Mouse (Mus musculus) mesoderm, embryonic 11.5 days (tissue): ENCODE measurements at regions not wholly inside any gene's neighbourhood (a gene's known extent, or its start where the extent isn't known, plus 50 kb on each side); places are given as distances from the start of the nearest gene placed in this dataset.

Source experiments
- DNase-seq: peaks from one replicate; pipeline ENCODE4 v3.0.0-alpha.2; 2012; ENCODE audit warnings: low read depth, low spot score

GRCm38 (mm10) chr8:78877423-78877822, 56.5 kb upstream of the Lsm6 start:
- DNase-seq, result no peak

- DNase-seq, result no peak
Observed at GRCm38 (mm10) chr8:78889708-78890107, 68.8 kb upstream of the Lsm6 start.

GRCm38 (mm10) chr8:78890571-78890970, 69.6 kb upstream of the Lsm6 start:
- DNase-seq, result no peak

DNA sequence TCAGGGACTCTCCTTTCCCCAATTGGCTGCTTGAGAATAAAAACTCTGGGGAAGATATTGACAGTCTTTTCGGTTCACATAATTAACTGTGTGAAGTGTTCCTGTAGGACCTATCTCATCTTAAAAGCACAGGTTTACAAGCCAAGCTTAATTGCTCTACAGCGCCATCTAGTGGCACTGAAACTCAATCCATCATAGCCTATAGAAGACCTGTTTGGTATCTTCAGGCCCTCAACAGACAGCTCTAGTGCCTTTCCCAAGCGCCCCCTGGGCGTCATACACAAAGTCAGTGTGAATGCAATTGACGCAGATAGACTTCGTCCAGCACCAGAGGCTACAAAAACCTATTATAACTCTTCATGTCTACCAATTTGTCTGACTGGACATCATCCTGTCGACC, 78.9 kb upstream of the Lsm6 start:
- DNase-seq, result peak; percentile 82

- DNase-seq, result no peak
Observed at GRCm38 (mm10) chr8:78903034-78903433, 82.1 kb upstream of the Lsm6 start.

GRCm38 (mm10) chr8:78907918-78908317, 87.0 kb upstream of the Lsm6 start:
- DNase-seq, result no peak

DNA sequence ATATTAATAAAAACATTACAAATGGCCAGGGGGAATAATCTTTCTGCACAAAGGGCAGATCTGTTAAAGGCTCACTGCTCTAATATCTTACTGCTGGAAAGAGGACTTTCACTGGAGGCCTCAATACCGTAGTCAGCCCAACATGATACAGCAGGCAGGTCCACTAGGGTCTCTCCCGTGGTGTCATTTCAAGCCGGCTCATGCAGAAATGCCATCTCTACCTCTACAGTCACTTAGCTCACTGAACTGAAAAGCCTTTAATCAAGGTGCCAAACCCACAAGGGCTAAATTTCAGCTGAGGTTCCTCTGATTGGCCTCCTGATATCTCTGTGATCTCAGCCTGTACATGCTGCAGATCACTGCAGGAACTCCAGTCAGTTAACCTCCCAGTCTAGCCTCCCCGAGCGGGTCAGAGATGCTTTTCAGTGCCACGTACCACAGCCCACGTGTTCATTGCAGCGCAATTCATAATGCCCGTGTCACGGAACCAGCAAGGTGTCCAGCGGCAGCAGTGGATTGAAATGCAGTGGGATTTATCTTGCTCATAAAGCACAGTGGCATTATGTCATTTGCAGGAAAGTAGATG, 90.4 kb upstream of the Lsm6 start:
- no peak for DNase-seq

GRCm38 (mm10) chr8:78912470-78912869, 91.5 kb upstream of the Lsm6 start:
- no peak for DNase-seq

- no peak for DNase-seq
Observed at GRCm38 (mm10) chr8:78913823-78914222, 92.9 kb upstream of the Lsm6 start.

DNA sequence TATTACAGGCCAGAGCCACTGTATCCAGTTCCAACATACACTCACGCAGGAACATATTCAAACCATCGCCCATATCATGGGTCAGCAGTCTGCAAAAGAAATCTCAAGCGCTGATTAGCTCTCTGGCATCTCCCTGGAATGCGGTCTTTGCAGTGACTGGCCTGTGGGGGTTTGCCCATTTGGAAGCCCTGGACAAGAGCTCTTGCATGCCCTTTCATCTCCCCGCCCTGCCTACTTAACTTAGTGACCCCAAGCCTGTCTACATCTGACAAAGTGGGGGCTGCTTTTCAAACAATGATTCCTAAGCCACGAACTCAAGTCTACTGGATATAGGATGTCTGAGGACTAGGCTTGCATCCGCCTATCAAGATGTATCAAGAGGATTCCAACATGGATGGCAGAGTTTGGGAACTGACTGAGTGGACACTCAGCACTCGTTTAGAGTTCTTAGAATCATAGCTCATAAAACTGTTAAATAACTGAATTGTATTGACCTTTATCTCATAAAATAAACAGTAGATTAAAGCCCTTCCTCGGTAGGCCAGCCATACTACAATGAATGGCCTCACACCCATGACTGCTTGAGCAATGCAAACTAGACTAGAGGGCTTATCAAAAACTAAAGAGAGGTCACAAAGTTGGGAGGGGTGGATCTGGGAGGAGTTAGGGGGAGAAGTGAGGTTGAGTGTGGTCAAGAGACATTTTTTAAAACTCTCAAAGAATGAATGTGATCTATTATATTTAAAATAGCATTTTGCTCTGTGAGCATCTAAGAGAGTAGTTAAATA, 97.4 kb upstream of the Zfp827 start:
- DNase-seq, result peak; percentile 8

GRCm38 (mm10) chr8:78932069-78932468, 96.2 kb upstream of the Zfp827 start:
- no peak for DNase-seq

DNA sequence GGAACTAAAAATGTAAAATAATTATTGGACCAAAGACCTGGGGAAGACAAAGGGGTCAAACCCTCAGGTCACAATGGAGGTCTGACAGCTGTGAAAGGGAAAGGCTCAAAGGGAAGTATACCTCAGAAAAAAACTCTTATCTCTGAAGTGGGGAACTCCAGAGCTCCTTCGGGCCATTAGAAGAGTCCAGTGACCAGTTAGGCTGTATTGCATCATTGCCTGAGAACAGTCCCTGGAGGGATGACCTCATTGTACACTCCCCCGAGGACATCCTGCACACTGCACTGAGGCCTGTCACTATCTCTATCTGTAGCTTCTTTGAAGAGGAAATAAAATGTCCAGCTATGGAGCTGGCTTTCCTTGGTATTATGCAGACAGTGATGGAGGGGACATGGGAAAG, 88.2 kb upstream of the Zfp827 start:
- no peak for DNase-seq

DNA sequence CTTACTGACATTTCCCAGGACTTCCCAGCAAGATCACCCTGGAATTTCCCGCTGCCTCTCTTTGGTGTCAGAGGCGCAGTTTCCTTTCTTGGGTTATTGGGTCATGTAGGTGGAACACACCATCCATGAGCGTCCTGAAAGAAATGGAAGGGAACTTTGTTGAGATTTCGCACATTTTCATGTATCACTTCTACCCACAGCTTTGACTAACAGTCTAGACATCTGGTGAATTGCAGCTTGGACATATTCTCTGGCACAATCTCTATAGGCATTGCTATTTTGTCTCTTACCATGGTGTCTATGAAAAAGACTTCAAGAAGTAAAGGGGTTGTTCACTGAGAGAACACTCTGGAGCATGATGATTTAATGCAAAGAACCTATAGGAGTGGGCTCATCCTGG, 86.7 kb upstream of the Zfp827 start:
- DNase-seq, result no peak

GRCm38 (mm10) chr8:78944367-78944766, 83.9 kb upstream of the Zfp827 start:
- no peak for DNase-seq

DNA sequence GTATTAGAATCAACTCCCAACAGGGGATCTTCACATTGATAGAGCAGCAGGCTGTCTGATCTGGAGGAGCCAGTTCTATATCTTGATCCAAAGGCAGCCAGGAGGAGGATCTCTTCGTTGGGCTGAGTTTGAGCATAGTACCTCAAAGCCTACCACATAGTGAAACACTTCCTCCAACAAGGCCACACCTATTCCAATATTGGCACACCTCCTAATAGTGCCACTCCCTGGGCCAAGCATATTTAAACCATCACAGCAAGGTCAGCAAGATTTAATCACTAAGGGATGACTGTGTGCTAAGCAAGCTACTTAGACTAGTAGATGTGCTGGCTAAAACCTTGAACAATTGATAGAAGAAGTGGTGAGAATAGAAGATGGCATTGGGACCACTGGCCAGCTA, 82.6 kb upstream of the Zfp827 start:
- DNase-seq, result no peak

DNA sequence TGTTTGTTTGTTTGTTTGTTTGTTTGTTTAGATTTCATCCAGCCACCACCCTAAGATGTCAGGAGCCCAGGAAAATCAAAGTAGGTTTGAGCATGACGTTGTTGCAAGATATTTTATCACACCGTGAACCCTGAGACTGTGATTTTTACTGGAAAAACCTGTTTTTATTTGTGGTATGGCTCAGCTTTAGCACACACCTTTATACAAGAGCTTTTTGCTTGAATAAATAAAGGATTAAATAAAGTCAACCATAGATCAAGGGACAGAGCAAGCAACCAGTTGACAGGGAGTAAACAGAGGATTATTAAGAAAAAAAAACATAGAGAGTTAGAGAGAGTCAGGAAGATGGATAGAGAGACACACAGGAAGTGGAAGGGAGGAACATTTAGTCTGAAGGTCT, 82.2 kb upstream of the Zfp827 start:
- no peak for DNase-seq

GRCm38 (mm10) chr8:78975034-78975433, 53.2 kb upstream of the Zfp827 start:
- no peak for DNase-seq
